Mouse (Mus musculus) liver, embryonic 13.5 days (tissue): ENCODE measurements around the gene Lgals2. TPM values are rescaled to one million over a fixed set of nuclear protein-coding genes. Genes with fewer than 3 reads are reported as not detected.

Experiments used
- ATAC-seq: fragments of 200-750 bp; cut with Nextera tagmentation; 2 replicates; pipeline ENCODE4 v1.8.0; 2017; ENCODE audit warnings: low read depth, mild to moderate bottlenecking, moderate number of reproducible peaks, moderate library complexity
- DNase-seq: peaks from one replicate; pipeline ENCODE4 v3.0.0; 2022
- H3K27ac ChIP-seq: fragments of 300-500 bp; sonication (generic); 2 replicates; pipeline ENCODE4 v1.5.1; 2015; ENCODE audit warnings: moderate library complexity, mild to moderate bottlenecking, inconsistent platforms
- H3K27me3 ChIP-seq: fragments of 300-500 bp; sonication (generic); 2 replicates; pipeline ENCODE4 v1.6.1; 2015; ENCODE audit warnings: mild to moderate bottlenecking, inconsistent platforms
- H3K36me3 ChIP-seq: fragments of 300-500 bp; sonication (generic); 2 replicates; pipeline ENCODE4 v1.6.1; 2015; ENCODE audit warnings: mild to moderate bottlenecking, inconsistent platforms
- H3K4me1 ChIP-seq: fragments of 300-500 bp; sonication (generic); replicated peaks from 2 replicates; pipeline ENCODE4 v1.6.1; 2015; ENCODE audit warnings: inconsistent platforms
- H3K4me2 ChIP-seq: fragments of 300-500 bp; sonication (generic); 2 replicates; pipeline ENCODE4 v1.6.1; 2015; ENCODE audit warnings: inconsistent platforms, mild to moderate bottlenecking, moderate library complexity
- H3K4me3 ChIP-seq: fragments of 300-500 bp; sonication (generic); replicated peaks from 2 replicates; pipeline ENCODE4 v1.5.1; 2015; ENCODE audit warnings: mild to moderate bottlenecking, inconsistent platforms
- H3K9ac ChIP-seq: fragments of 300-500 bp; sonication (generic); 2 replicates; pipeline ENCODE4 v1.6.1; 2015; ENCODE audit warnings: mild to moderate bottlenecking, inconsistent platforms
- H3K9me3 ChIP-seq: fragments of 300-500 bp; sonication (generic); replicated peaks from 2 replicates; pipeline ENCODE4 v1.6.1; 2016; ENCODE audit warnings: inconsistent platforms
- WGBS: fragments of 180-500 bp; shearing (Covaris S2); methylation state at CpG from one replicate; pipeline ENCODE4 v1.1.7; 2015; ENCODE audit not compliant: insufficient replicate concordance; 5-methylcytosine and 5-hydroxymethylcytosine counted together
- polyA plus RNA-seq: library from polyadenylated mRNA; unstranded; fragments of >200 nt; fragmentation: Nextera tagmentation; extraction: Ambion mirVana; gene quantifications from 2 replicates; pipeline ENCODE4 v1.2.1, GENCODE M21; 2015

The Lgals2 gene
- polyA plus RNA-seq, 1 experiment from 2014 or later = 10.0 TPM

- no peaks in the 10 kb centered on the region for H3K27me3 ChIP-seq
- 75% methylated on average over 8 of the region's 8 CpGs for WGBS
- H3K27ac ChIP-seq = 0 out of 2 replicates have a peak overlapping the region, but pooled peaks have one; percentile 96
- no peak overlapping the region for H3K4me3 ChIP-seq
- H3K9me3 ChIP-seq = no peaks in the 10 kb centered on the region
- 0 out of 2 replicates have a peak, but pooled peaks cover 6% of the 10 kb centered on the region for H3K36me3 ChIP-seq
- ATAC-seq (no peak), DNase-seq (no peak)
- H3K4me2 ChIP-seq = no peak overlapping the region
- H3K4me1 ChIP-seq = peaks cover 48% of the 10 kb centered on the region
- no peak overlapping the region for H3K9ac ChIP-seq
These were observed 19.7 kb upstream of the Lgals2 start for GRCm38 (mm10) chr15:78874989-78875388.

GRCm38 (mm10) chr15:78873803-78874435 is 18.6 kb upstream of the Lgals2 start:
- no peak overlapping the region for H3K4me2 ChIP-seq
- peaks cover 38% of the 10 kb centered on the region for H3K4me1 ChIP-seq
- H3K27ac ChIP-seq = peak overlapping the region; percentile 13; the same call in 1 of the 2 replicates
- WGBS = 58% methylated on average over 13 of the region's 13 CpGs
- DNase-seq (no peak), ATAC-seq (no peak)
- H3K9me3 ChIP-seq = no peaks in the 10 kb centered on the region
- no peaks in the 10 kb centered on the region for H3K27me3 ChIP-seq
- H3K4me3 ChIP-seq = no peak overlapping the region
- no peaks in the 10 kb centered on the region for H3K36me3 ChIP-seq
- H3K9ac ChIP-seq = peak overlapping the region; percentile 11; the same call in 1 of the 2 replicates

- H3K27me3 ChIP-seq = no peaks in the 10 kb centered on the region
- WGBS = 51% methylated on average over 5 of the region's 5 CpGs
- no peaks in the 10 kb centered on the region for H3K36me3 ChIP-seq
- H3K4me3 ChIP-seq = no peak overlapping the region
- DNase-seq = no peak
- no peak for ATAC-seq
- no peaks in the 10 kb centered on the region for H3K9me3 ChIP-seq
- no peak overlapping the region for H3K27ac ChIP-seq
- H3K9ac ChIP-seq = no peak overlapping the region
- no peak overlapping the region for H3K4me2 ChIP-seq
- H3K4me1 ChIP-seq = peaks cover 31% of the 10 kb centered on the region
These were observed 16.8 kb upstream of the Lgals2 start for GRCm38 (mm10) chr15:78872021-78872608.

- H3K4me2 ChIP-seq = no peak overlapping the region
- no peak overlapping the region for H3K9ac ChIP-seq
- no peaks in the 10 kb centered on the region for H3K9me3 ChIP-seq
- 17% methylated on average over 6 of the region's 6 CpGs for WGBS
- H3K27me3 ChIP-seq = no peaks in the 10 kb centered on the region
- H3K4me3 ChIP-seq = no peak overlapping the region
- DNase-seq (no peak), ATAC-seq (no peak)
- H3K36me3 ChIP-seq = no peaks in the 10 kb centered on the region
- H3K27ac ChIP-seq = no peak overlapping the region
- H3K4me1 ChIP-seq = peaks cover 11% of the 10 kb centered on the region; the same call in 1 of the 2 replicates
These were observed 14.4 kb upstream of the Lgals2 start for GRCm38 (mm10) chr15:78869775-78870174.

GRCm38 (mm10) chr15:78868826-78869233 is 13.5 kb upstream of the Lgals2 start:
- Histone ChIP-seq H3K4me2 (no peak overlapping the region), H3K9me3 (no peaks in the 10 kb centered on the region)
- ATAC-seq = no peak

GRCm38 (mm10) chr15:78868398-78868797 is 13.1 kb upstream of the Lgals2 start:
- WGBS = 54% methylated on average over 9 of the region's 9 CpGs
- Histone ChIP-seq H3K9ac (no peak overlapping the region), H3K27me3 (0 out of 2 replicates have a peak, but pooled peaks cover 3% of the 10 kb centered on the region), H3K9me3 (no peaks in the 10 kb centered on the region), H3K4me2 (no peak overlapping the region), H3K27ac (peak overlapping the region; percentile 29; the same call in 1 of the 2 replicates), H3K4me1 (0 out of 2 replicates have a peak, but pooled peaks cover 10% of the 10 kb centered on the region), H3K36me3 (no peaks in the 10 kb centered on the region), H3K4me3 (no peak overlapping the region)
- DNase-seq (no peak), ATAC-seq (no peak)

More at GRCm38 (mm10) chr15:78868826-78869233, 13.5 kb upstream of the Lgals2 start:
- 0 out of 2 replicates have a peak, but pooled peaks cover 1% of the 10 kb centered on the region for H3K27me3 ChIP-seq
- H3K27ac ChIP-seq = peak overlapping the region; percentile 29; the same call in 1 of the 2 replicates
- WGBS = 82% methylated on average over 7 of the region's 7 CpGs
- DNase-seq = no peak
- no peak overlapping the region for H3K9ac ChIP-seq
- 0 out of 2 replicates have a peak, but pooled peaks cover 10% of the 10 kb centered on the region for H3K4me1 ChIP-seq
- no peaks in the 10 kb centered on the region for H3K36me3 ChIP-seq
- no peak overlapping the region for H3K4me3 ChIP-seq

- H3K9ac ChIP-seq = no peak overlapping the region
- no peaks in the 10 kb centered on the region for H3K9me3 ChIP-seq
- ATAC-seq = no peak
- peaks cover 22% of the 10 kb centered on the region for H3K4me1 ChIP-seq
- no peaks in the 10 kb centered on the region for H3K36me3 ChIP-seq
- H3K4me2 ChIP-seq = 0 out of 2 replicates have a peak overlapping the region, but pooled peaks have one; percentile 4
- H3K4me3 ChIP-seq = no peak overlapping the region
- H3K27me3 ChIP-seq = 0 out of 2 replicates have a peak, but pooled peaks cover 3% of the 10 kb centered on the region
- WGBS = 30% methylated on average over 13 of the region's 13 CpGs
- DNase-seq = no peak
- no peak overlapping the region for H3K27ac ChIP-seq
These were observed 8.5 kb upstream of the Lgals2 start for GRCm38 (mm10) chr15:78863852-78864253.

GRCm38 (mm10) chr15:78863154-78863553 is 7.8 kb upstream of the Lgals2 start:
- DNase-seq = no peak
- ATAC-seq = no peak
- WGBS = 59% methylated on average over 2 of the region's 2 CpGs
- Histone ChIP-seq H3K4me2 (no peak overlapping the region), H3K9ac (no peak overlapping the region), H3K27me3 (0 out of 2 replicates have a peak, but pooled peaks cover 3% of the 10 kb centered on the region), H3K9me3 (no peaks in the 10 kb centered on the region), H3K4me1 (peaks cover 20% of the 10 kb centered on the region), H3K36me3 (no peaks in the 10 kb centered on the region), H3K27ac (no peak overlapping the region), H3K4me3 (no peak overlapping the region)

- H3K4me3 ChIP-seq = no peak overlapping the region
- no peaks in the 10 kb centered on the region for H3K36me3 ChIP-seq
- no peak overlapping the region for H3K9ac ChIP-seq
- no peak overlapping the region for H3K27ac ChIP-seq
- H3K4me1 ChIP-seq = peaks cover 20% of the 10 kb centered on the region
- no peak for ATAC-seq
- no peak overlapping the region for H3K4me2 ChIP-seq
- H3K27me3 ChIP-seq = 0 out of 2 replicates have a peak, but pooled peaks cover 3% of the 10 kb centered on the region
- DNase-seq = no peak
- no peaks in the 10 kb centered on the region for H3K9me3 ChIP-seq
- WGBS = 62% methylated on average over 5 of the region's 5 CpGs
These were observed 7.0 kb upstream of the Lgals2 start for GRCm38 (mm10) chr15:78862280-78862679.

GRCm38 (mm10) chr15:78859714-78860113 is 4.4 kb upstream of the Lgals2 start:
- ATAC-seq = no peak

GRCm38 (mm10) chr15:78859311-78859710 is 4.0 kb upstream of the Lgals2 start:
- H3K9ac ChIP-seq = no peak overlapping the region
- H3K27ac ChIP-seq = no peak overlapping the region
- DNase-seq (no peak), ATAC-seq (no peak)
- H3K9me3 ChIP-seq = no peaks in the 10 kb centered on the region
- no peak overlapping the region for H3K4me2 ChIP-seq
- H3K27me3 ChIP-seq = peaks cover 6% of the 10 kb centered on the region; the same call in 1 of the 2 replicates
- H3K36me3 ChIP-seq = no peaks in the 10 kb centered on the region
- 58% methylated on average over 4 of the region's 4 CpGs for WGBS
- no peak overlapping the region for H3K4me3 ChIP-seq
- H3K4me1 ChIP-seq = peaks cover 26% of the 10 kb centered on the region

More at GRCm38 (mm10) chr15:78859714-78860113, 4.4 kb upstream of the Lgals2 start:
- Histone ChIP-seq H3K27me3 (peaks cover 6% of the 10 kb centered on the region; the same call in 1 of the 2 replicates), H3K4me1 (peaks cover 26% of the 10 kb centered on the region), H3K9me3 (no peaks in the 10 kb centered on the region), H3K4me2 (no peak overlapping the region), H3K27ac (no peak overlapping the region), H3K36me3 (no peaks in the 10 kb centered on the region), H3K9ac (no peak overlapping the region), H3K4me3 (no peak overlapping the region)
- WGBS = 26% methylated on average over 6 of the region's 6 CpGs
- no peak for DNase-seq
